Mouse (Mus musculus) embryonic facial prominence, embryonic 13.5 days (tissue): ENCODE data around the gene Cbx7. TPM values are rescaled to one million over a fixed set of nuclear protein-coding genes. Genes with fewer than 3 reads are reported as not detected.

ENCODE experiments used
- microRNA-seq: library from miRNA; unstranded; fragments of <30 nt; microRNA quantifications from one replicate; pipeline ENCODE4, GENCODE M21; 2016
- polyA plus RNA-seq: library from polyadenylated mRNA; unstranded; fragments of >200 nt; fragmentation: Nextera tagmentation; extraction: Ambion mirVana; gene quantifications from 2 replicates; pipeline ENCODE4 v1.2.1, GENCODE M21; 2015

Gene Cbx7
- polyA plus RNA-seq, 1 experiment from 2014 or later = 2.5 TPM

Small RNA genes lying within 50 kb of the gene (microRNA-seq; reads per million reads assigned to microRNA genes)
- not detected for gene Mir7213

Other genes starting within 250 kb of the Cbx7 start
- 7.3 and 8.0 TPM in 2 replicates for gene Sun2, start 228.6 kb downstream of the Cbx7 start, polyA plus RNA-seq
- 69.2 and 74.4 TPM in 2 replicates for gene Dnal4, start 193.3 kb downstream of the Cbx7 start, polyA plus RNA-seq
- 4.7 and 5.4 TPM in 2 replicates for gene Nptxr, start 166.4 kb downstream of the Cbx7 start, polyA plus RNA-seq
- 0.32 and 0.39 TPM in 2 replicates for gene Npcd, start 136.9 kb downstream of the Cbx7 start, polyA plus RNA-seq
- gene Cbx6, start 136.4 kb downstream of the Cbx7 start, polyA plus RNA-seq = 54.7 and 56.7 TPM in 2 replicates
- gene Apobec3, start 79.5 kb downstream of the Cbx7 start, polyA plus RNA-seq = 11.0 and 13.1 TPM in 2 replicates
- 2.2 and 2.9 TPM in 2 replicates for gene Pdgfb, start 43.9 kb upstream of the Cbx7 start, polyA plus RNA-seq
- gene Syngr1, start 120.2 kb upstream of the Cbx7 start, polyA plus RNA-seq = 7.0 and 8.7 TPM in 2 replicates
- 1,097 and 1,210 TPM in 2 replicates for gene Rpl3, start 120.7 kb upstream of the Cbx7 start, polyA plus RNA-seq
- gene Tab1, start 162.0 kb upstream of the Cbx7 start, polyA plus RNA-seq = 47.7 and 48.0 TPM in 2 replicates
- 7.7 and 8.3 TPM in 2 replicates for gene Mgat3, start 202.6 kb upstream of the Cbx7 start, polyA plus RNA-seq